Mouse (Mus musculus) activated CD4-positive, CD25-positive, alpha-beta regulatory T cell, adult 4 months (primary cell): ENCODE results near the gene Ifit3b. TPM values are rescaled to one million over a fixed set of nuclear protein-coding genes. Genes with fewer than 3 reads are reported as not detected.
"Not testable (repeated sequence)": the region's sequence is repeated elsewhere in the genome, so short reads cannot be mapped to it uniquely, and the experiment has no call there.

Experiments
- ATAC-seq: one replicate; pipeline ENCODE4 v1.8.0; 2017
- polyA plus RNA-seq, 2 experiments: library from polyadenylated mRNA; unstranded; fragments of 100-300 nt; shearing (Covaris generic); gene quantifications; one replicate each; pipeline ENCODE4 v1.2.1; 2017

Ifit3b gene
- polyA plus RNA-seq, 2 experiments from 2014 or later = 6.8 to 10.8 TPM

GRCm38 (mm10) chr19:34610118-34610517 is 2.3 kb downstream of the Ifit3b start:
- ATAC-seq = not testable (repeated sequence)

- peak; percentile 63 for ATAC-seq
Observed at GRCm38 (mm10) chr19:34612243-34613001, 4.7 kb downstream of the Ifit3b start.

- no peak for ATAC-seq
Observed at GRCm38 (mm10) chr19:34620871-34621270, 13.1 kb downstream of the Ifit3b start.

- no peak for ATAC-seq
Observed at GRCm38 (mm10) chr19:34623781-34624180, 16.0 kb downstream of the Ifit3b start.

GRCm38 (mm10) chr19:34624663-34625062 is 16.9 kb downstream of the Ifit3b start:
- peak; percentile 28 for ATAC-seq

- no peak for ATAC-seq
Observed at GRCm38 (mm10) chr19:34627496-34627895, 19.7 kb downstream of the Ifit3b start.

- no peak for ATAC-seq
Observed at GRCm38 (mm10) chr19:34631487-34631886, 23.7 kb downstream of the Ifit3b start.

- no peak for ATAC-seq
Observed at GRCm38 (mm10) chr19:34633484-34633883, 25.7 kb downstream of the Ifit3b start.

- ATAC-seq = no peak
Observed at GRCm38 (mm10) chr19:34636933-34637557, 29.3 kb downstream of the Ifit3b start.

- peak; percentile 99 for ATAC-seq
Observed at GRCm38 (mm10) chr19:34640623-34641022, 32.9 kb downstream of the Ifit3b start, which contains the start of the genes Ifit1bl2 and Ifit1. Gene Ifit1bl2, minus strand, starts transcription at chr19:34640743. Gene Ifit1, plus strand, starts transcription at chr19:34640871.

- no peak for ATAC-seq
Observed at GRCm38 (mm10) chr19:34642616-34643015, 34.8 kb downstream of the Ifit3b start.

GRCm38 (mm10) chr19:34647630-34648029 is 39.9 kb downstream of the Ifit3b start:
- ATAC-seq = not testable (repeated sequence)

GRCm38 (mm10) chr19:34650276-34650675 is 42.5 kb downstream of the Ifit3b start:
- ATAC-seq = peak; percentile 54

GRCm38 (mm10) chr19:34650997-34651396 is 43.2 kb downstream of the Ifit3b start:
- ATAC-seq = no peak

- no peak for ATAC-seq
Observed at GRCm38 (mm10) chr19:34655227-34655805, 47.5 kb downstream of the Ifit3b start.

GRCm38 (mm10) chr19:34656511-34657298 is 48.9 kb downstream of the Ifit3b start:
- ATAC-seq = no peak

GRCm38 (mm10) chr19:34662067-34662507 is 54.3 kb downstream of the Ifit3b start:
- ATAC-seq = peak; percentile 86

GRCm38 (mm10) chr19:34662740-34663139 is 55.0 kb downstream of the Ifit3b start:
- ATAC-seq = no peak
